Mouse (Mus musculus) heart, embryonic 14.5 days (tissue): ENCODE results near the gene Cacna2d2. TPM values are rescaled to one million over a fixed set of nuclear protein-coding genes. Genes with fewer than 3 reads are reported as not detected.
"Not testable (repeated sequence)": the region's sequence is repeated elsewhere in the genome, so short reads cannot be mapped to it uniquely, and the experiment has no call there.

Experiments
- ATAC-seq: fragments of 200-750 bp; cut with Nextera tagmentation; 2 replicates; pipeline ENCODE4 v1.8.0; 2017; ENCODE audit warnings: low read depth, moderate TSS enrichment; ENCODE audit not compliant: insufficient number of reproducible peaks, insufficient read depth, low FRiP score
- H3K27ac ChIP-seq, 2 experiments: fragments of 200-500 bp in 1 of 2; fragments of 300-500 bp in 1 of 2; sonication (generic) in 1 of 2; replicated peaks in 1 of 2; 2 replicates each; pipeline ENCODE4 v1.5.1; 2012 to 2014; ENCODE audit warnings: low read depth in 2 of 2, low read length in 2 of 2, control low read depth in 1 of 2, mild to moderate bottlenecking in 1 of 2, mixed read lengths in 1 of 2; ENCODE audit not compliant: control insufficient read depth in 1 of 2, insufficient read depth in 1 of 2
- H3K27me3 ChIP-seq: fragments of 300-500 bp; sonication (generic); 2 replicates; pipeline ENCODE4 v1.6.1; 2014; ENCODE audit warnings: mild to moderate bottlenecking, low read length, control low read depth; ENCODE audit not compliant: control insufficient read depth, insufficient read depth
- H3K36me3 ChIP-seq: fragments of 300-500 bp; sonication (generic); 2 replicates; pipeline ENCODE4 v1.6.1; 2014; ENCODE audit warnings: mild to moderate bottlenecking, control low read depth, low read length, mixed read lengths; ENCODE audit not compliant: control insufficient read depth, insufficient read depth
- H3K4me1 ChIP-seq, 2 experiments: fragments of 200-500 bp in 1 of 2; fragments of 300-500 bp in 1 of 2; sonication (generic) in 1 of 2; 2 replicates each; pipeline ENCODE4 v1.6.1; 2012 to 2014; ENCODE audit warnings: low read length in 2 of 2, control low read depth in 1 of 2, mixed read lengths in 1 of 2; ENCODE audit not compliant: control insufficient read depth in 2 of 2, insufficient read depth in 2 of 2
- H3K4me2 ChIP-seq: fragments of 300-500 bp; sonication (generic); 2 replicates; pipeline ENCODE4 v1.6.1; 2014; ENCODE audit warnings: mild to moderate bottlenecking, low read length
- H3K4me3 ChIP-seq, 2 experiments: fragments of 200-500 bp in 1 of 2; fragments of 300-500 bp in 1 of 2; sonication (generic) in 1 of 2; 2 replicates each; pipeline ENCODE4 v1.5.1; 2012 to 2014; ENCODE audit warnings: low read length in 2 of 2, mild to moderate bottlenecking in 2 of 2, control low read depth in 1 of 2, low read depth in 1 of 2, moderate library complexity in 1 of 2; ENCODE audit not compliant: control insufficient read depth in 1 of 2, insufficient read depth in 1 of 2
- H3K9ac ChIP-seq: fragments of 300-500 bp; sonication (generic); 2 replicates; pipeline ENCODE4 v1.6.1; 2014; ENCODE audit warnings: mild to moderate bottlenecking, low read length
- H3K9me3 ChIP-seq: fragments of 300-500 bp; sonication (generic); 2 replicates; pipeline ENCODE4 v1.6.1; 2016; ENCODE audit warnings: low read length, control low read depth; ENCODE audit not compliant: control insufficient read depth
- WGBS: fragments of 180-500 bp; shearing (Covaris S2); extraction: QIAGEN DNeasy Blood & Tissue Kit; methylation state at CpG from one replicate; pipeline ENCODE4 v1.1.7; 2014; 5-methylcytosine and 5-hydroxymethylcytosine counted together
- polyA plus RNA-seq: library from polyadenylated mRNA; unstranded; fragments of >200 nt; fragmentation: Nextera tagmentation; extraction: Ambion mirVana; gene quantifications from 2 replicates; pipeline ENCODE4 v1.2.1, GENCODE M21; 2014

The Cacna2d2 gene
- polyA plus RNA-seq, 1 experiment from 2014 or later = 5.6 TPM

GRCm38 (mm10) chr9:107568331-107569261 lies 169.2 kb downstream of the Cacna2d2 start:
- Histone ChIP-seq H3K9ac (peak overlapping the region; percentile 92), H3K4me3 (peak overlapping the region; percentile 77 to 88), H3K27me3 (no peaks in the 10 kb centered on the region), H3K36me3 (peaks cover 62% of the 10 kb centered on the region), H3K4me1 (peaks cover 38 to 60% of the 10 kb centered on the region in 2 experiments), H3K9me3 (no peaks in the 10 kb centered on the region), H3K27ac (peak overlapping the region; percentile 87 to 92), H3K4me2 (peak overlapping the region; percentile 97)
- peak; percentile 72 for ATAC-seq
- WGBS = under 1% methylated on average over 41 of the region's 41 CpGs

GRCm38 (mm10) chr9:107569270-107569669 lies 169.9 kb downstream of the Cacna2d2 start:
- H3K4me1 ChIP-seq = peaks cover 32 to 53% of the 10 kb centered on the region in 2 experiments
- H3K4me3 ChIP-seq = peak overlapping the region; percentile 77 to 88
- H3K9ac ChIP-seq = peak overlapping the region; percentile 92
- no peaks in the 10 kb centered on the region for H3K27me3 ChIP-seq
- peak overlapping the region; percentile 97 for H3K4me2 ChIP-seq
- peak; percentile 3; the same call in 1 of the 2 replicates for ATAC-seq
- H3K27ac ChIP-seq = peak overlapping the region; percentile 87 to 92
- H3K36me3 ChIP-seq = peaks cover 60% of the 10 kb centered on the region
- no peaks in the 10 kb centered on the region for H3K9me3 ChIP-seq
- WGBS = under 1% methylated on average over 23 of the region's 23 CpGs

- Histone ChIP-seq H3K4me3 (peak overlapping the region; percentile 77 to 88), H3K4me1 (peaks cover 32 to 48% of the 10 kb centered on the region in 2 experiments), H3K9ac (peak overlapping the region; percentile 92), H3K9me3 (no peaks in the 10 kb centered on the region), H3K4me2 (peak overlapping the region; percentile 97), H3K36me3 (peaks cover 59% of the 10 kb centered on the region), H3K27ac (peak overlapping the region; percentile 87 to 92; a peak in 3 of 4 replicates), H3K27me3 (no peaks in the 10 kb centered on the region)
- WGBS = 51% methylated on average over 13 of the region's 13 CpGs
- no peak for ATAC-seq
Measured at GRCm38 (mm10) chr9:107570016-107570415, 170.6 kb downstream of the Cacna2d2 start.

- Histone ChIP-seq H3K4me2 (peak overlapping the region; percentile 97), H3K9ac (peak overlapping the region; percentile 92), H3K9me3 (no peaks in the 10 kb centered on the region), H3K27ac (peak overlapping the region in 1 of 2 experiments; percentile 92; a peak in 1 of 4 replicates), H3K4me3 (peak overlapping the region; percentile 77 to 88), H3K4me1 (peaks cover 32 to 42% of the 10 kb centered on the region in 2 experiments), H3K36me3 (peaks cover 51% of the 10 kb centered on the region), H3K27me3 (no peaks in the 10 kb centered on the region)
- no peak for ATAC-seq
- 46% methylated on average over 21 of the region's 21 CpGs for WGBS
Measured at GRCm38 (mm10) chr9:107570845-107571244, 171.4 kb downstream of the Cacna2d2 start.

GRCm38 (mm10) chr9:107571534-107572326 lies 172.3 kb downstream of the Cacna2d2 start:
- H3K9me3 ChIP-seq = no peaks in the 10 kb centered on the region
- peaks cover 34 to 41% of the 10 kb centered on the region in 2 experiments for H3K4me1 ChIP-seq
- 88% methylated on average over 22 of the region's 22 CpGs for WGBS
- ATAC-seq = no peak
- H3K4me2 ChIP-seq = peak overlapping the region; percentile 97
- peak overlapping the region; percentile 77 to 88; a peak in 3 of 4 replicates for H3K4me3 ChIP-seq
- peaks cover 45% of the 10 kb centered on the region for H3K36me3 ChIP-seq
- H3K27me3 ChIP-seq = no peaks in the 10 kb centered on the region
- no peak overlapping the region; a peak in 1 of 4 replicates for H3K27ac ChIP-seq
- peak overlapping the region; percentile 92 for H3K9ac ChIP-seq

- Histone ChIP-seq H3K27ac (no peak overlapping the region), H3K4me1 (peaks cover 40 to 42% of the 10 kb centered on the region in 2 experiments), H3K4me3 (no peak overlapping the region), H3K36me3 (peaks cover 45% of the 10 kb centered on the region), H3K27me3 (no peaks in the 10 kb centered on the region), H3K4me2 (no peak overlapping the region), H3K9me3 (no peaks in the 10 kb centered on the region), H3K9ac (no peak overlapping the region)
- no peak for ATAC-seq
- WGBS = 98% methylated on average over 2 of the region's 2 CpGs
Measured at GRCm38 (mm10) chr9:107572327-107572662, 172.9 kb downstream of the Cacna2d2 start.

GRCm38 (mm10) chr9:107573774-107574173 lies 174.4 kb downstream of the Cacna2d2 start:
- not testable (repeated sequence) for H3K9ac ChIP-seq, H3K4me3 ChIP-seq, ATAC-seq, H3K27me3 ChIP-seq, H3K9me3 ChIP-seq, H3K4me2 ChIP-seq, H3K27ac ChIP-seq
- 84% methylated on average over 6 of the region's 6 CpGs for WGBS
- Histone ChIP-seq H3K36me3 (peaks cover 45% of the 10 kb centered on the region), H3K4me1 (peaks cover 30 to 34% of the 10 kb centered on the region in 2 experiments)
